Mouse (Mus musculus) heart, postnatal 0 days (tissue): ENCODE data around the gene Prss42.

Experiments
- CTCF ChIP-seq: IDR thresholded peaks from 2 replicates; pipeline ENCODE4 v1.5.1; 2016; ENCODE audit warnings: antibody characterized with exemption, control low read depth, low read depth
- EP300 ChIP-seq: IDR thresholded peaks from 2 replicates; pipeline ENCODE4 v1.6.1; 2016; ENCODE audit warnings: antibody characterized with exemption, low read depth

DNA sequence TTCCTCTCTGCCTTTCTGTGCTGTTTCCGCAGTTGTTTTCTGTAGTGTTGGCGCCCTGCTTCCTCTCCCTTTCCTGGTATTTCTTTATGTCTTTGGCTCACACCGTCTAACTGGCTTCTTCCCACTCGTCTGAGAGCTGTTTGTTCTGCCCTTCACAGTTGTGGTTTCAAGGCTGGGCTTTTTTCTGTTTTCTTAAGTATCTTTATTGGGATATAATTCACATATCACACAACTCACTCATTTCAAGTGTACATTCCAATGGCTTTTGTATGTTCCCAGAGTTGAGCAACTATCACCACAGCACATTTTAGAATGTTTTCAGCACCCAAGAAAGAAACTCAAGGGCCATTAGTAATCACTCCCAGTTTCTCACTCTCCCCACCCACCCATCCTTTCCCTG, 7.5 kb upstream of the Prss42 start:
- TF ChIP-seq CTCF = no peak
- TF ChIP-seq EP300 = no peak
